Mouse (Mus musculus) erythroblast, embryonic 14.5 days (primary cell): ENCODE measurements around the gene Lin28b.

ENCODE experiments used
- GATA1 ChIP-seq: IDR thresholded peaks from 2 replicates; pipeline ENCODE4 v1.6.1; 2012; ENCODE audit warnings: low read length, inconsistent platforms, mixed read lengths
- TAL1 ChIP-seq: IDR thresholded peaks from 3 replicates; pipeline ENCODE4 v1.6.1; 2012; ENCODE audit warnings: low read length, inconsistent platforms, mixed read lengths

GRCm38 (mm10) chr10:45473143-45473484, 13.1 kb downstream of the Lin28b start:
- TF ChIP-seq TAL1 (no peak), GATA1 (no peak)
